Mouse (Mus musculus): ENCODE data around the gene Enam.
"Not testable (repeated sequence)": the region's sequence is repeated elsewhere in the genome, so short reads cannot be mapped to it uniquely, and the experiment has no call there.

Enam gene

GRCm38 (mm10) chr5:88487675-88488074 lies at the start of gene Enam:
Enam (plus strand) TSS chr5:88487975.
- DNase-seq (ENCODE audit: low spot score in 2 of 2), result no peak

GRCm38 (mm10) chr5:88455691-88456090 lies 32.1 kb upstream of the Enam start, which contains the start of gene Ambn:
Ambn (plus strand) TSS chr5:88455991.
- no peak for DNase-seq (ENCODE audit: low spot score in 2 of 2)

- no peak for DNase-seq (ENCODE audit: low spot score in 2 of 2)
Observed at GRCm38 (mm10) chr5:88467471-88467870, 20.3 kb upstream of the Enam start.

DNA sequence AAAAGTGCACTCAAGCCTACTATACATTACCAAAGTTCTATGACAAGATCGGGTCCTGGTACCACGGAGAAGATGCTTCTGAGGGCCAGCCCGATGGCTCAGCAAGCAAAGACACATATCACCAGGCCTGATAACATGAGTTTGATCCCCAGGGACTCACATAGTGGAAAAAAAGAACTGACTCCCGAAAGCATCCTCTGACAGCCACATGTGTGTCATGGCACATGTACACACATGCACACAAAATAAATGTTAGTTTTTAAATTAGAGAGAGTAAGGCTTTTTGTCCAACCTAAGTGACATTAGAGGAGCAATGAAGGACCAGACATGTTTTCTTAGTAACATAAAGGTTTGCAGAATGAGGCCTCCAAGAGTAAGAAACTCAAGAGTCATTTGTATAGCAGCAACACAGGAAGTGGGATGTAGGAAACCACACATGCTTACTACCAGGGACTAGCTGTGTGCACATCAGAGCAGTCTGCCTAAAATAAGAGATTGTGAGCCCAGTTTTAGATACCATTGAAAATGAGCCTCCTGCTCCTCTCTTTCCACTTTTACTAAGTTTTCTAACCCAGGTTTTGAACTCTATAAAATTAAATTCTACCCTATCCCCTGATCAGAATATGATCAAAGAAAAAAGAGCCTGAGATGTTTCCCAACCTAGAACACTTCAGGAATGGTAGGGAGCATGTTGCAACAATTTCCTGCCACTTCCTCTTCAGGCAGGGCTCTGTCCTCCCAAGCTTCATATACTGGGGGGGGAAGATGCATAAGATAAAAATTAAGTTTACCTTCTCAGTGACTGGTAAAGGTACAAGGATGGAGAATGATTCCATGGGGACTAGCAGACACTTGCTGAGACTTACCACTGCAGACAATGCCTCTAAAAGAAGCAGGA lies 18.7 kb upstream of the Enam start:
- DNase-seq (ENCODE audit: low spot score in 2 of 2), result no peak

GRCm38 (mm10) chr5:88489004-88489403 lies 1.2 kb downstream of the Enam start:
- DNase-seq (ENCODE audit: low spot score in 2 of 2), result no peak

DNA sequence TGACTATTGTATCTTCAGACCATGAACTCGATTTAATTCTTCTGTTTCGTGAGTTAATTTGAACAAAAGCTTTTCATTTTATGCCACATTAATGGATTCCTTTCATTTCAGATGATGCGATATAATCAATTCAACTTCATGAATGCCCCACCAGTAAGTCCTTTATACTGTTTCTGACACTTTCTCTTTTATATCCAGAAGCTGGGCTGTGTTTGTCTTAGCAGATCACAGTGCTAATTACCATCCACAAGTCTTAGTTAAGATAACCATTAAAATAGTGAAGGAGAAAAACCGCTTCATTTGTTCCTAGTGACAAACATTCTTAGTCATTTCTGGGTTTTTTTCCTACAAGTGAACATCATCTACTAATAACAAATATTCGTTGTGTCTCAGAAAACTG lies 3.3 kb downstream of the Enam start:
- no peak for DNase-seq (ENCODE audit: low spot score in 2 of 2)

DNA sequence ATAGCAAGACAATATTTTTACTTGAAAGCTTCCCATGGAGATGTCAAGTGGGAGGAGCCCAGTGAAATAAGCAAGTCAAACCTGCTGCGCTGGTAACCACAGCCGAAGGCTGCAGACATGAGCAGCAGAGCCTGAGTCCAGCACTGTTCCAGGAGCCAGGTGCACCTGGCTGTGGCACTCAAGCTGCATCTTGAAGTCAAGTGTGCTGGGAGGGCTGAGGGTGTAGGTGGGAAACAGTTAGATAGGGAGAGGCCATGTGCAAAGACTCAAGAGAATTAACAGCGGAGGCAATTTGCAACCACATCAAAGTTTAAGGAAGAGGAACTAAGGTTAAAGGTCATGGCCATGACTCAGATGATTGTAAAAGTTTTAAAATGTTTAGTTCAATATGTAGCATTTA lies 12.0 kb downstream of the Enam start:
- no peak for DNase-seq (ENCODE audit: low spot score in 2 of 2)

- DNase-seq (ENCODE audit: low spot score in 2 of 2), result no peak
Observed at GRCm38 (mm10) chr5:88508555-88508954, 20.8 kb downstream of the Enam start.

- no peak for DNase-seq (ENCODE audit: low spot score in 2 of 2)
Observed at GRCm38 (mm10) chr5:88508990-88509389, 21.2 kb downstream of the Enam start.

DNA sequence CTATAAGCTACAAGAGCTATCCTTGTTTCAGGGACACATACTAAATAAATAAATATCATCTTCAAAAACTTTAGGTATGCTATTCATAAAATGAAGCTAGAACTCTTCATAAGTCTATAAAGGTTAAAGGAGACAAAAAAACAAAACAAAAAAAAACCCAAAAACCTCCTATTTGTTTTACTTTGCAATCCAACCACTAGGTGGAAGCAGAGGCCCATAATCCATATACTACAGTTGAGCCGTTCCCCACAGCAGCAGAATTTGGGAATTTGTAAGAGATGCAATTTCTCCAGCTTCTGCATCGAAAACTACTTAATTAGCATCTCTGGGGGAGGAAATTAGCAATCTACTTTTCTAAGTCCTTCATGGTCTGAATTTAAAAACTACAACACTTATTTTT lies 31.5 kb downstream of the Enam start:
- no peak for DNase-seq (ENCODE audit: low spot score in 2 of 2)

DNA sequence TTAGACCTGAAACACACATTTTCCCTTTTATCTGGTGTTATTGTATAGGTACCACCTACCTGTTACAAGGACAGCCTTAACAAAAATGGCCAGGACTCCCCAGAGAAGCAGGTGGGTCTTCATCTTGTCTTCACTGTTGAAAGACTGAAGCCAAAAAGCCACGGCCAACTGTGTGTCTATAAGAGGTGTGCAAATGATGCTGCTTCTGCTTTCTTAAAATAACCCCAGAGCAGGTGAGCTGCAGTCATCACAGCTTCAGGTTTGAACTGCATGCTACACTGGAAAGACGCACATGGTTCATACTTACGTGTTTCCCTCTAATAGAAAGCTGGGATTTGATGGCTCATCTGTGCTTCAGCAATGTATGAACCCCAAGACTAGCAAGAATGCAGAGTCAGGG lies 39.9 kb downstream of the Enam start, which contains the start of gene Jchain:
Gene Jchain (minus strand): TSS at position 235 of the 400 bp plus-strand sequence.
- DNase-seq (ENCODE audit: low spot score in 2 of 2), result no peak

- DNase-seq (ENCODE audit: low spot score in 2 of 2), result no peak
Observed at GRCm38 (mm10) chr5:88530908-88531307, 43.1 kb downstream of the Enam start.

GRCm38 (mm10) chr5:88534697-88535096 lies 46.9 kb downstream of the Enam start:
- DNase-seq (ENCODE audit: low spot score in 2 of 2), result no peak

DNA sequence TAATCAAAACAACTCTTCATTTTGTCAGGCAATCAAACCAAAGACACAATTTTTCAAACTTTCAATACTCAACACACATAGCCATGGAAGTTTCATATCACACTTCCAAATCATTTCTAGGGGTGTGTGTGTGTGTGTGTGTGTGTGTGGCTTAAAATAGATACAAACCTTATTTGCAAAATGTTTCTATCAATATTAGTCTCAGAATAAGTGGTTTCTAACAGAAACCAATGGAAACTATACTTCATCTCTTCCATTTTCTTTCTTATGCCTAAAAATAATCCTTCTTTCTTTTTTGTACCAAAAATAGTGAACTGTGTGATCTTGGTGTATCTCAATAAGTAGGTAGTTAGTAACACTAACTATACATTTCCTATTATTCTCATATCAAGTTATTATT lies 53.1 kb downstream of the Enam start:
- DNase-seq (ENCODE audit: low spot score in 2 of 2), result no peak

- DNase-seq (ENCODE audit: low spot score in 2 of 2), result no peak
Observed at GRCm38 (mm10) chr5:88542651-88543282, 55.0 kb downstream of the Enam start.

- DNase-seq (ENCODE audit: low spot score in 2 of 2), result not testable (repeated sequence)
Observed at GRCm38 (mm10) chr5:88544411-88544810, 56.6 kb downstream of the Enam start.

DNA sequence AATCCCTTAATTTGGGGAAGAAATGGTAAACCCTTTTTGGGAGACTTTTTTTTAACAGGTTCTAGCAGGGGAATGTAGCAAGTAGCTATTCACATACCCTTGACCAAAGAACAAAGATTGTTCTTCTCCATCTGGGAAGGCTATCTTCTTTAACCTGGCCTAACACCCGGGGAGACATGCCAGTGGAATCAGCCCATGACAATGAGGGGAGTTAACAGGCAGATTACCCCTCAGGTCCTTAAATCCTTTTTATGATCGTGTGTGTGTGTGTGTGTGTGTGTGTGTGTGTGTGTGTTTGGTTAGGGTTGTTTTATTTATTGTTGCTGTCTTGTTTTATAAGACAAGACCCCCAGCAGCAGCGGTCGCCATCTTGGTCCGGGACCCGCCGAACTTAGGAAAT lies 57.8 kb downstream of the Enam start:
- DNase-seq (ENCODE audit: low spot score in 2 of 2), result no peak

- DNase-seq (ENCODE audit: low spot score in 2 of 2), result no peak
Observed at GRCm38 (mm10) chr5:88553271-88554085, 65.7 kb downstream of the Enam start.

GRCm38 (mm10) chr5:88554086-88554886 lies 66.5 kb downstream of the Enam start, which contains the start of gene Utp3:
Utp3 (plus strand) TSS chr5:88554462.
- peak; percentile 89 to 93 for DNase-seq (ENCODE audit: low spot score in 2 of 2)

Measured in urinary bladder, postnatal 4 days (tissue).